Mouse (Mus musculus): ENCODE results near the gene Tmem128. TPM values are rescaled to one million over a fixed set of nuclear protein-coding genes. Genes with fewer than 3 reads are reported as not detected.

The Tmem128 gene
- polyA plus RNA-seq (2014; fragmentation: Illumina TruSeq; extraction: RNeasy Lipid Tissue Mini Kit (QIAGEN cat#74804); ENCODE audit: low read depth, low replicate concordance), result 20.2 TPM

GRCm38 (mm10) chr5:38260107-38260682, at the start of gene Tmem128:
Gene Tmem128, plus strand, starts transcription at chr5:38260185.

GRCm38 (mm10) chr5:38220328-38220912, 39.6 kb upstream of the Tmem128 start, which contains the start of the genes Zbtb49 and Lyar:
Gene Zbtb49, minus strand, starts transcription at chr5:38220457.
Gene Lyar, plus strand, starts transcription at chr5:38220470.

GRCm38 (mm10) chr5:38275771-38276170, 15.8 kb downstream of the Tmem128 start, which contains the start of gene Otop1:
Gene Otop1, plus strand, starts transcription at chr5:38275972.

Other genes with a start within 250 kb of the Tmem128 start
- gene Stx18, start 221.4 kb upstream of the Tmem128 start, polyA plus RNA-seq (2014; fragmentation: Illumina TruSeq; extraction: RNeasy Lipid Tissue Mini Kit (QIAGEN cat#74804); ENCODE audit: low read depth, low replicate concordance), result 18.3 TPM
- gene Nsg1, start 100.3 kb upstream of the Tmem128 start, polyA plus RNA-seq (2014; fragmentation: Illumina TruSeq; extraction: RNeasy Lipid Tissue Mini Kit (QIAGEN cat#74804); ENCODE audit: low read depth, low replicate concordance), result 6.4 TPM
- gene Zbtb49, start 39.7 kb upstream of the Tmem128 start, polyA plus RNA-seq (2014; fragmentation: Illumina TruSeq; extraction: RNeasy Lipid Tissue Mini Kit (QIAGEN cat#74804); ENCODE audit: low read depth, low replicate concordance), result 3.2 TPM
- gene Lyar, start 39.7 kb upstream of the Tmem128 start, polyA plus RNA-seq (2014; fragmentation: Illumina TruSeq; extraction: RNeasy Lipid Tissue Mini Kit (QIAGEN cat#74804); ENCODE audit: low read depth, low replicate concordance), result 30.0 TPM
- gene Otop1, start 15.8 kb downstream of the Tmem128 start, polyA plus RNA-seq (2014; fragmentation: Illumina TruSeq; extraction: RNeasy Lipid Tissue Mini Kit (QIAGEN cat#74804); ENCODE audit: low read depth, low replicate concordance), result 0.81 TPM
- gene Drd5, start 59.2 kb downstream of the Tmem128 start, polyA plus RNA-seq (2014; fragmentation: Illumina TruSeq; extraction: RNeasy Lipid Tissue Mini Kit (QIAGEN cat#74804); ENCODE audit: low read depth, low replicate concordance), result not detected
- gene Slc2a9, start 243.0 kb downstream of the Tmem128 start, polyA plus RNA-seq (2014; fragmentation: Illumina TruSeq; extraction: RNeasy Lipid Tissue Mini Kit (QIAGEN cat#74804); ENCODE audit: low read depth, low replicate concordance), result 1.3 TPM

Measured in heart, adult 10 weeks (tissue).